In genomic region chr15:84440820-84441219, GRCm38 (mm10) we compare ENCODE assay signal across 16 mouse cellular contexts. TPM values are rescaled to one million over a fixed set of nuclear protein-coding genes. Genes with fewer than 3 reads are reported as not detected.
A peak's percentile ranks its signal among the peaks of the same experiment; 100 is the strongest.
DNase-seq lines count a peak whose midpoint lies in the region; ATAC-seq lines count a peak whose summit lies in the region.
"Had no signal": no experiment of that assay in that cellular context is flagged by ENCODE, and none has a peak within 500 bp of the region (broad histone marks: within the 10 kb centered on the region; RNA-seq: fewer than 3 reads in every experiment).

No protein-coding gene starts in this region.

- DNase-seq in forebrain, embryonic 11.5 days (ENCODE audit: low spot score), result no peak
- no peak for DNase-seq in limb, embryonic 10.5 days (ENCODE audit: low spot score)
- peak; percentile 16 to 21 for DNase-seq in gastrocnemius, adult 8-10 months (ENCODE audit: low spot score in 2 of 2)
- DNase-seq in left cerebral cortex, adult 9 months (ENCODE audit: low spot score in 2 of 2), result no peak
- DNase-seq in layer of hippocampus, adult 8-10 months (ENCODE audit: low spot score in 2 of 2), result no peak
- DNase-seq: adrenal gland, adult 2 months; cerebellum, adult 11 months; embryo, embryonic 11 days; kidney, adult 11 months; thymus, adult 18-20 months had no signal

- H3K9me3 ChIP-seq in forebrain, embryonic 15.5 days, result no peaks in the 10 kb centered on the region
- no peaks in the 10 kb centered on the region for H3K9me3 ChIP-seq in forebrain, embryonic 11.5 days (ENCODE audit: control insufficient read depth, low read length)
- no peaks in the 10 kb centered on the region for H3K9me3 ChIP-seq in limb, embryonic 13.5 days
- H3K9me3 ChIP-seq in limb, embryonic 10.5 days (replicated peaks), result no peaks in the 10 kb centered on the region
- no peaks in the 10 kb centered on the region for H3K9me3 ChIP-seq in midbrain, embryonic 15.5 days
- H3K9me3 ChIP-seq: liver, embryonic 12.5 days had no signal

- H3K27me3 ChIP-seq in forebrain, embryonic 15.5 days, result no peaks in the 10 kb centered on the region
- H3K27me3 ChIP-seq in forebrain, embryonic 11.5 days (ENCODE audit: control insufficient read depth, insufficient read depth, low read length), result peaks cover 8% of the 10 kb centered on the region
- H3K27me3 ChIP-seq in limb, embryonic 13.5 days, result peaks cover 63% of the 10 kb centered on the region
- peaks cover 75% of the 10 kb centered on the region for H3K27me3 ChIP-seq in limb, embryonic 10.5 days (ENCODE audit: low read depth, poor library complexity, severe bottlenecking)
- no peaks in the 10 kb centered on the region for H3K27me3 ChIP-seq in midbrain, embryonic 15.5 days (replicated peaks)

- H3K27ac ChIP-seq in forebrain, embryonic 15.5 days (replicated peaks), result 0 out of 2 replicates have a peak overlapping the region, but pooled peaks have one; percentile 52
- H3K27ac ChIP-seq in forebrain, embryonic 11.5 days (ENCODE audit: low read depth, low read length), result no peak overlapping the region
- H3K27ac ChIP-seq in limb, embryonic 13.5 days, result no peak overlapping the region
- H3K27ac ChIP-seq in limb, embryonic 10.5 days, result no peak overlapping the region
- no peak overlapping the region for H3K27ac ChIP-seq in midbrain, embryonic 15.5 days
- H3K27ac ChIP-seq: liver, embryonic 12.5 days had no signal

- peaks cover 60% of the 10 kb centered on the region for H3K4me1 ChIP-seq in forebrain, embryonic 15.5 days
- H3K4me1 ChIP-seq in forebrain, embryonic 11.5 days (replicated peaks; ENCODE audit: control insufficient read depth, insufficient read depth, low read length), result peaks cover 5% of the 10 kb centered on the region
- peaks cover 29% of the 10 kb centered on the region for H3K4me1 ChIP-seq in limb, embryonic 13.5 days
- peaks cover 26% of the 10 kb centered on the region for H3K4me1 ChIP-seq in limb, embryonic 10.5 days
- peaks cover 74% of the 10 kb centered on the region for H3K4me1 ChIP-seq in midbrain, embryonic 15.5 days
- H3K4me1 ChIP-seq: liver, embryonic 12.5 days had no signal

- no peak overlapping the region for H3K4me2 ChIP-seq in forebrain, embryonic 15.5 days (replicated peaks)
- H3K4me2 ChIP-seq in forebrain, embryonic 11.5 days (ENCODE audit: low read depth, low read length, severe bottlenecking), result no peak overlapping the region
- H3K4me2 ChIP-seq in limb, embryonic 13.5 days (replicated peaks), result no peak overlapping the region
- H3K4me2 ChIP-seq in midbrain, embryonic 15.5 days, result peak overlapping the region; percentile 30; the same call in 1 of the 2 replicates
- H3K4me2 ChIP-seq: liver, embryonic 12.5 days had no signal

- ATAC-seq in forebrain, embryonic 15.5 days (replicated peaks), result no peak
- ATAC-seq in forebrain, embryonic 11.5 days (replicated peaks; ENCODE audit: low FRiP score), result no peak
- no peak for ATAC-seq in limb, embryonic 13.5 days (ENCODE audit: low FRiP score, low read depth)
- ATAC-seq in midbrain, embryonic 15.5 days (replicated peaks), result no peak
- ATAC-seq: liver, embryonic 12.5 days had no signal

- no peak overlapping the region for H3K4me3 ChIP-seq in forebrain, embryonic 15.5 days
- H3K4me3 ChIP-seq in forebrain, embryonic 11.5 days (ENCODE audit: low read depth, low read length), result no peak overlapping the region
- H3K4me3 ChIP-seq in limb, embryonic 13.5 days, result no peak overlapping the region
- no peak overlapping the region for H3K4me3 ChIP-seq in limb, embryonic 10.5 days
- H3K4me3 ChIP-seq in midbrain, embryonic 15.5 days, result no peak overlapping the region
- H3K4me3 ChIP-seq: liver, embryonic 12.5 days had no signal

- 0 out of 2 replicates have a peak overlapping the region, but pooled peaks have one; percentile 24 for H3K9ac ChIP-seq in forebrain, embryonic 15.5 days (replicated peaks)
- no peak overlapping the region for H3K9ac ChIP-seq in forebrain, embryonic 11.5 days (ENCODE audit: low read length)
- H3K9ac ChIP-seq in limb, embryonic 13.5 days, result 0 out of 2 replicates have a peak overlapping the region, but pooled peaks have one; percentile 13
- H3K9ac ChIP-seq in midbrain, embryonic 15.5 days, result no peak overlapping the region
- H3K9ac ChIP-seq: liver, embryonic 12.5 days had no signal

- H3K36me3 ChIP-seq in forebrain, embryonic 15.5 days, result no peaks in the 10 kb centered on the region
- H3K36me3 ChIP-seq in forebrain, embryonic 11.5 days (ENCODE audit: control insufficient read depth, insufficient read depth, low read length), result no peaks in the 10 kb centered on the region
- H3K36me3 ChIP-seq in limb, embryonic 13.5 days, result no peaks in the 10 kb centered on the region
- H3K36me3 ChIP-seq in limb, embryonic 10.5 days, result no peaks in the 10 kb centered on the region
- no peaks in the 10 kb centered on the region for H3K36me3 ChIP-seq in midbrain, embryonic 15.5 days (replicated peaks)
- H3K36me3 ChIP-seq: liver, embryonic 12.5 days had no signal

- WGBS in forebrain, embryonic 15.5 days, result 29% methylated on average over 3 of the region's 3 CpGs
- 47% methylated on average over 3 of the region's 3 CpGs for WGBS in forebrain, embryonic 11.5 days
- 42% methylated on average over 3 of the region's 3 CpGs for WGBS in limb, embryonic 13.5 days
- 58% methylated on average over 3 of the region's 3 CpGs for whole genome bisulfite sequencing in limb, embryonic 10.5 days
- 23% methylated on average over 3 of the region's 3 CpGs for WGBS in midbrain, embryonic 15.5 days

RNA-seq across cellular contexts. Expression of gene Shisal1, which starts 6.1 kb away (rescaled TPM):
- polyA plus RNA-seq in forebrain, embryonic 15.5 days (2015; fragmentation: Nextera tagmentation; extraction: Ambion mirVana), result 11.3 and 12.5 TPM in 2 replicates
- polyA plus RNA-seq in forebrain, embryonic 11.5 days (2014; fragmentation: Nextera tagmentation; extraction: Ambion mirVana), result 3.8 and 4.4 TPM in 2 replicates
- 1.9 and 2.0 TPM in 2 replicates for polyA plus RNA-seq in limb, embryonic 13.5 days (2015; fragmentation: Nextera tagmentation; extraction: Ambion mirVana)
- 0.15 and 0.73 TPM in 2 replicates for polyA plus RNA-seq in limb, embryonic 10.5 days (2016; fragmentation: Nextera tagmentation; extraction: Ambion mirVana)
- 1 to 10 TPM in 2 of 4 experiments, under 1 TPM in 2; 0.31 to 1.1 (median 0.76) TPM for total RNA-seq in gastrocnemius, adult 8-10 months (2022)
- polyA plus RNA-seq in midbrain, embryonic 15.5 days (2015; fragmentation: Nextera tagmentation; extraction: Ambion mirVana), result 19.4 and 21.2 TPM in 2 replicates
- 10 to 100 TPM; 44.3 to 55.3 (median 48.2) TPM for total RNA-seq in layer of hippocampus, adult 8-10 months (2022)
- total RNA-seq: megakaryocyte, adult 5-6 weeks had no signal
- polyA plus RNA-seq: C2C12 had no signal

Comparison
In these comparisons a context has a peak if more than half of its experiments do, and no peak if none do; other contexts are left out.
1. H3K9ac ChIP-seq: peak in forebrain, embryonic 15.5 days (single experiment) and limb, embryonic 13.5 days (single experiment); none in forebrain, embryonic 11.5 days (single experiment) and midbrain, embryonic 15.5 days (single experiment).
2. DNase-seq: peak in gastrocnemius, adult 8-10 months (2 of 2); none in forebrain, embryonic 11.5 days (single experiment), limb, embryonic 10.5 days (single experiment), left cerebral cortex, adult 9 months (0 of 2) and layer of hippocampus, adult 8-10 months (0 of 2).